Mouse (Mus musculus) limb, embryonic 14.5 days (tissue): ENCODE measurements around the gene Asic3. TPM values are rescaled to one million over a fixed set of nuclear protein-coding genes. Genes with fewer than 3 reads are reported as not detected.

Source experiments
- ATAC-seq: fragments of 200-750 bp; cut with Nextera tagmentation; 2 replicates; pipeline ENCODE4 v1.8.0; 2017; ENCODE audit warnings: low read depth, moderate number of reproducible peaks, moderate TSS enrichment; ENCODE audit not compliant: low FRiP score
- DNase-seq: peaks from one replicate; pipeline ENCODE4 v3.0.0-alpha.2; 2015; ENCODE audit warnings: low spot score
- H3K27ac ChIP-seq: fragments of 300-500 bp; sonication (generic); replicated peaks from 2 replicates; pipeline ENCODE4 v1.5.1; 2014; ENCODE audit warnings: low read depth, mild to moderate bottlenecking, low read length, moderate library complexity, mixed read lengths
- H3K27me3 ChIP-seq: fragments of 300-500 bp; sonication (generic); 2 replicates; pipeline ENCODE4 v1.6.1; 2014; ENCODE audit warnings: low read length, mixed read lengths; ENCODE audit not compliant: control insufficient read depth, insufficient read depth
- H3K36me3 ChIP-seq: fragments of 300-500 bp; sonication (generic); 2 replicates; pipeline ENCODE4 v1.6.1; 2014; ENCODE audit warnings: mild to moderate bottlenecking, low read length, moderate library complexity, mixed read lengths; ENCODE audit not compliant: control insufficient read depth, insufficient read depth
- H3K4me1 ChIP-seq: fragments of 300-500 bp; sonication (generic); 2 replicates; pipeline ENCODE4 v1.6.1; 2014; ENCODE audit warnings: antibody characterized with exemption, low read length, mixed read lengths; ENCODE audit not compliant: control insufficient read depth, insufficient read depth
- H3K4me2 ChIP-seq: fragments of 300-500 bp; sonication (generic); replicated peaks from 2 replicates; pipeline ENCODE4 v1.6.1; 2014; ENCODE audit warnings: low read depth, mild to moderate bottlenecking, low read length, moderate library complexity; ENCODE audit not compliant: severe bottlenecking
- H3K4me3 ChIP-seq: fragments of 300-500 bp; sonication (generic); replicated peaks from 2 replicates; pipeline ENCODE4 v1.5.1; 2014; ENCODE audit warnings: low read length
- H3K9ac ChIP-seq: fragments of 300-500 bp; sonication (generic); 2 replicates; pipeline ENCODE4 v1.6.1; 2014; ENCODE audit warnings: mild to moderate bottlenecking, low read depth, low read length, moderate library complexity; ENCODE audit not compliant: severe bottlenecking
- H3K9me3 ChIP-seq: fragments of 300-500 bp; sonication (generic); 2 replicates; pipeline ENCODE4 v1.6.1; 2016; ENCODE audit warnings: low read length; ENCODE audit not compliant: control insufficient read depth
- POLR2A ChIP-seq: fragments of 200-500 bp; IDR thresholded peaks from 2 replicates; pipeline ENCODE4 v1.8.0; 2012; ENCODE audit warnings: inconsistent platforms, mild to moderate bottlenecking, moderate library complexity, borderline replicate concordance; ENCODE audit not compliant: insufficient read depth, insufficient read length; ENCODE audit errors: extremely low read depth
- WGBS: fragments of 180-500 bp; shearing (Covaris S2); extraction: QIAGEN DNeasy Blood & Tissue Kit; methylation state at CpG from one replicate; pipeline ENCODE4 v1.1.7; 2014; 5-methylcytosine and 5-hydroxymethylcytosine counted together
- polyA plus RNA-seq, 2 experiments: library from polyadenylated mRNA; depleted of rRNA in 1 of 2; stranded (reverse) in 1 of 2; unstranded in 1 of 2; fragments of >200 nt; fragmentation: Nextera tagmentation in 1 of 2; extraction: Ambion mirVana in 1 of 2; gene quantifications; 2 replicates each; pipeline versions ENCODE4 v1.2.1 to v1.2.3; 2012 to 2014

Gene Asic3
- polyA plus RNA-seq, 2 experiments: 0.36 to 3.0 TPM

DNA sequence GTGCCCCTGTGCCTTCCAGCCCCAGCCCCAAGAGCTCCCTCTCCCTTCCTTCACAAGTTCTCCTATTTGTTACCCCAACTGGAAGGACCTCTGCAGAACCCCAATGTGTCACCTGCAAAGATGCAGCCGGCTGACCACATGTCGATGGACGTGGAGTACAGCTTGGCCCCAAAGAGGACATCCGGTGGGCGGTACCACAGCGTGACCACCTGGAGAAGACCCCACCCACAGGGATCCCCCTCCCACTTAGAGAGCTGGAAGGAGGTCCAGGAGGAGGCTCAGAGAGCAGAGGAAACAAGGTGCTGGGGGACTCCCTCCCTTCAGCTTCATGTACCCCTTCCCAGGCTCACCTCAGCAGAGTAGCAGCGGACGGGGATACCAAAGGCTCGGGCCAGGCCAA, 7.2 kb downstream of the Asic3 start:
- H3K4me1 ChIP-seq: peaks cover 13% of the 10 kb centered on the region; the same call in 1 of the 2 replicates
- peaks cover 28% of the 10 kb centered on the region for H3K36me3 ChIP-seq
- no peaks in the 10 kb centered on the region for H3K27me3 ChIP-seq
- no peak overlapping the region for H3K4me3 ChIP-seq
- no peak for TF ChIP-seq POLR2A
- no peak overlapping the region for H3K9ac ChIP-seq
- DNase-seq (no peak), ATAC-seq (no peak)
- 86% methylated on average over 9 of the region's 9 CpGs for WGBS
- no peak overlapping the region for H3K4me2 ChIP-seq
- no peak overlapping the region for H3K27ac ChIP-seq
- no peaks in the 10 kb centered on the region for H3K9me3 ChIP-seq

DNA sequence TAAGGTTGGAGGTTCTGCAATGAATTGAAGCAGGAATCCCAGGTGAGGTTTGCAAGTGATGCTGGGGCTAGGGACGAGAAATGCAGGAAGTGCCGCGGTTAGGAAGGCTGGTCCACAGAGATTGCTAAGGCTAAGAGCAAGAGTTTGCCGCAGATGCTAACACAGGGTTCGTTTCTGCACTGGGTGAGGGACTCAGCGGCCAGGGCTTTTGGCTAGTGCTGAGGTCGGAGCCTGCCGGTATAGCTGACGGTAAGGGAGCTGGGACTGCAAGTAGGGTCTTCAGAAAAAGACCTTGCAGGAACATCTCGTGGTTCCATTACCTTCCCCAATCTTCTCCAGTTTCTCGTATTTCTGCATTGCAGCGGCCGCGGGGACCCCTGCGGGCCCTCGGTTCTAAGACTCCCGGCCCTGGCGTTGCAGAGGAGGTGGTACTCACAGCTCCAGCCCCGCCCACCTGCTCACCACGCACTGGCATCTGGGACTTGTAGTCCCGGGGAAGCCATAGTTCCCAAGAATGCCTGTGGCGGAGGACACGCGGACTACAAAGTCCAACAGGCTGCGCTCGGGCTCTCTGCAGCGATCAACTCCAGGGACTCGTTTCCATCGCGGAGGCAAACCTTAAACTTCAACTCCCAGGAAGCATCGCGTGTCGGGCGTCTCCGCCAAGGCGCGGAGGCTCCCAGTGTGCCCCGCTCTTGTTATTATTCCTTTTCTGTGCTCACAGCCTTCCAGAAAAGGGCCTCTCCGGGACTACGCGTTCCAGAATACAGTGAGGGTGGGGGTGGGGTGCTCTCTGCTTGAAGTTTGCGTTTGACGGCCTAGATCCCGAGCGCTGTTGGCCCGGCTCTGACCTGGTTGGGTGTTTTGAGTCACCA, 10.2 kb downstream of the Asic3 start, which contains the start of the genes Cdk5 and Slc4a2:
Cdk5 (minus strand) TSS at position 402 of the 875 bp plus-strand sequence.
Slc4a2 (plus strand) TSS at position 709 of the 875 bp plus-strand sequence.
- ATAC-seq (peak; percentile 95), DNase-seq (peak; percentile 99)
- peak within 1 kb of the TSS; percentile 92 for H3K27ac ChIP-seq
- peak within 1 kb of the TSS; percentile 94 for H3K4me2 ChIP-seq
- peaks cover 28% of the 10 kb centered on the region for H3K36me3 ChIP-seq
- H3K4me3 ChIP-seq: peak within 1 kb of the TSS; percentile 68
- no peaks in the 10 kb centered on the region for H3K27me3 ChIP-seq
- H3K4me1 ChIP-seq: peaks cover 38% of the 10 kb centered on the region
- TF ChIP-seq POLR2A: peak; percentile 41; the same call in 1 of the 2 replicates
- 1% methylated on average over 46 of the region's 46 CpGs for WGBS
- no peaks in the 10 kb centered on the region for H3K9me3 ChIP-seq
- peak within 1 kb of the TSS; percentile 71 for H3K9ac ChIP-seq

DNA sequence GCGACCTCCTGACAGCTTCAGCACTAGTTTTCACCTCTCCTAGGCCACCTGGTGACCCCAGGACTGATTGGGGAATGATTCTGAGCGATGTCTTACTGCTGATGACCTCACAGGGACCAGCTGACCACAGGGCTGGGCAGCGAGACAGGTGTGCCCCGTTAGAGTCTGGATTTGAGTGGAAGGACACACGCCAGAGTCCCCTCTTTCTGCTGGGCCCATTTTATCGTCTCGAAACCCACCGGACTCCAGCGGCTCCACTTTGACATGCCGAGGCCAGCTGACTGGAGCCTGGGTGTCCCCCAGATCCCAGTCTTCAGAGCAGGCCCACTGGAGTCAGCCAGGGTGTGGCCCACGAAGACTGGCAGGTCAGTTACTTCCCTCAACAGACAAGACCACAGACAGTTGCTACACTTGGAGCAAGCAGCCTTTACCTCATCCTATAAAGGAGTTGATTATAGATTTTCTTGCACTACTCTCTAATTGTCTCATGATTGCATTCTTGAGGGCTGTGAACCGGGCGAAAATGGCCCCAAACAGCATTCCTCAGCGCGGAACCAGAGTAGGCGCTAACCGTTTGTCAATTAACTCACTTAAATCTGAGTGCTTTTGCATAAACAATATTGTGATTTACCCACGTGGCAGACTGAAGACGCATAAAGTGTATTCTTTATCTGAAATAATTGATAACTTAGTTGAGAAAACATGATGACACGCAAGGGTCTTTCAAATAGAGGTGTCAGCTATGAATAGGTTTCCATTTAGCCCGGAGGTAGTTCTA, 11.0 kb downstream of the Asic3 start:
- no peak for DNase-seq
- Histone ChIP-seq H3K9ac (peak overlapping the region; percentile 67), H3K27me3 (no peaks in the 10 kb centered on the region), H3K4me3 (peak overlapping the region; percentile 68), H3K4me1 (peaks cover 41% of the 10 kb centered on the region), H3K4me2 (peak overlapping the region; percentile 94), H3K9me3 (no peaks in the 10 kb centered on the region), H3K27ac (peak overlapping the region; percentile 92), H3K36me3 (peaks cover 25% of the 10 kb centered on the region)
- no peak for ATAC-seq
- no peak for TF ChIP-seq POLR2A
- 13% methylated on average over 21 of the region's 21 CpGs for WGBS

DNA sequence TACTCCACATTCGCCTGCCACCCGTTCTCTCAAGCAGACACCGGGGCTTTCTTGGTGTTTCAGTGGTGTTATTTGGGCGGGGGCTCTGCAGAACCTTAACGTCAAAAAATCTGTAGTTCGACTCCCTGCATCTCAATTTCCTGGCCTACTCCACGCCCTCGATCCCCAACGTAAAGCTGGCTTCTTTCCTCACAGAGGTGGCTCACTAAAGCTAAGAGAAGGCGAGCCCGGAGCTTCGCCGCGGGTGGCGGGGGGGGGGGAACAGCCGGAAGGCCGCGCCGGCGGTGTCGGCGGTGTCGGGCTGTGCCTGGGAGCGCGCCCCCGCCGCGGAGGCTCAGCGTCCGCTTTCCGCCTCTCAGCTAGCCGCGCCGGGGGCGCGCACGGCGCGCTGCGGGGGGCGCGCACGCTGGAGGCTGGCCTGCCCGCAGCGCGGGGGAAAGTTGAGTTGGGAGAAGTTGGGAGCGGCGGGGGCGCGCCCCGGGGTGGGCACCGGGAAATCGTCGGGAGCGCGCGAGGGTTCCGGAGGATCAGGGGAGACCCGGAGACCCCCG, 11.7 kb downstream of the Asic3 start:
- Histone ChIP-seq H3K27ac (peak overlapping the region; percentile 92), H3K4me3 (peak overlapping the region; percentile 68), H3K9ac (peak overlapping the region; percentile 67), H3K27me3 (no peaks in the 10 kb centered on the region), H3K9me3 (no peaks in the 10 kb centered on the region), H3K36me3 (peaks cover 25% of the 10 kb centered on the region), H3K4me2 (peak overlapping the region; percentile 94), H3K4me1 (peaks cover 41% of the 10 kb centered on the region)
- ATAC-seq (peak; percentile 50), DNase-seq (peak; percentile 91)
- 1% methylated on average over 32 of the region's 60 CpGs for WGBS
- TF ChIP-seq POLR2A: 0 out of 2 replicates have a peak, but pooled peaks have one; percentile 34
